Mouse (Mus musculus) lung, postnatal 0 days (tissue): Measurements from ENCODE around the gene Arhgap15. TPM values are rescaled to one million over a fixed set of nuclear protein-coding genes. Genes with fewer than 3 reads are reported as not detected.

Experiments used
- ATAC-seq: fragments of 200-750 bp; cut with Nextera tagmentation; 2 replicates; pipeline ENCODE4 v1.8.0; 2017; ENCODE audit warnings: moderate library complexity
- DNase-seq: peaks from one replicate; pipeline ENCODE4 v3.0.0-alpha.2; 2016; ENCODE audit warnings: low spot score
- H3K27ac ChIP-seq: fragments of 300-500 bp; sonication (generic); 2 replicates; pipeline ENCODE4 v1.5.1; 2014; ENCODE audit warnings: antibody characterized with exemption, mild to moderate bottlenecking, low read length, mixed read lengths
- H3K27me3 ChIP-seq: fragments of 300-500 bp; sonication (generic); replicated peaks from 2 replicates; pipeline ENCODE4 v1.6.1; 2014; ENCODE audit warnings: low read length, mixed read lengths; ENCODE audit not compliant: insufficient read depth
- H3K36me3 ChIP-seq: fragments of 300-500 bp; sonication (generic); 2 replicates; pipeline ENCODE4 v1.6.1; 2014; ENCODE audit warnings: low read length, mixed read lengths; ENCODE audit not compliant: insufficient read depth
- H3K4me1 ChIP-seq: fragments of 300-500 bp; sonication (generic); 2 replicates; pipeline ENCODE4 v1.6.1; 2014; ENCODE audit warnings: antibody characterized with exemption, low read depth, low read length, mixed read lengths; ENCODE audit not compliant: insufficient read depth
- H3K4me2 ChIP-seq: fragments of 300-500 bp; sonication (generic); replicated peaks from 2 replicates; pipeline ENCODE4 v1.6.1; 2014; ENCODE audit warnings: low read depth, mild to moderate bottlenecking, low read length, moderate library complexity, mixed read lengths
- H3K4me3 ChIP-seq: fragments of 300-500 bp; sonication (generic); 2 replicates; pipeline ENCODE4 v1.5.1; 2014; ENCODE audit warnings: low read depth, low read length
- H3K9ac ChIP-seq: fragments of 300-500 bp; sonication (generic); replicated peaks from 2 replicates; pipeline ENCODE4 v1.6.1; 2014; ENCODE audit warnings: low read depth, mild to moderate bottlenecking
- H3K9me3 ChIP-seq: fragments of 300-500 bp; sonication (generic); 2 replicates; pipeline ENCODE4 v1.6.1; 2016; ENCODE audit warnings: low read length, mixed read lengths
- CTCF ChIP-seq: IDR thresholded peaks from 2 replicates; pipeline ENCODE4 v1.5.1; 2016; ENCODE audit warnings: antibody characterized with exemption, mild to moderate bottlenecking
- EP300 ChIP-seq: IDR thresholded peaks from 2 replicates; pipeline ENCODE4 v1.6.1; 2016; ENCODE audit warnings: antibody characterized with exemption, mild to moderate bottlenecking, control low read depth
- WGBS: fragments of 180-500 bp; shearing (Covaris S2); extraction: QIAGEN DNeasy Blood & Tissue Kit; methylation state at CpG from one replicate; pipeline ENCODE4 v1.1.7; 2014; 5-methylcytosine and 5-hydroxymethylcytosine counted together
- polyA plus RNA-seq: library from polyadenylated mRNA; unstranded; fragments of >200 nt; fragmentation: Nextera tagmentation; extraction: Ambion mirVana; gene quantifications from 2 replicates; pipeline ENCODE4 v1.2.1, GENCODE M21; 2015

The Arhgap15 gene
- polyA plus RNA-seq, 1 experiment from 2014 or later: 1.5 TPM

DNA sequence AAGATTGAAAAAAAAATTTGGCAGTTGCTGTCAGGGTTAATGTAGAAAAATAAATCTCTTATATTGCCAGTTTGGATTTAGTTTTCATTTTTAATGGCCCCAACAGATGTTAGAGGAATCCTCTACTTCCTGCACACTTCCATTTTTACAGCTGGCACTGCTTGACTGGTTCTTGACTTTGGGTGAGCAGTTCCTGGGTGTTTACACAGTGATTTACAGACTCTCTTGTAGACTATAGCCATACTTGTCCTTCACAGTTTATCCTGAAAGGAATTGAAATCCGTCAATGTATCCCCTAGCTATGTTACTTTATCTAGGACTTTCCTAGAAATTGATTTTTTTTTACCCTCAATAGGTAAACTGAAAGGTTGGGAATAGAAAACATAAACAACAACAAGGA lies 261.6 kb downstream of the Arhgap15 start:
- Histone ChIP-seq H3K36me3 (no peaks in the 10 kb centered on the region), H3K9me3 (no peaks in the 10 kb centered on the region), H3K27ac (no peak overlapping the region), H3K9ac (no peak overlapping the region), H3K4me1 (no peaks in the 10 kb centered on the region), H3K4me2 (no peak overlapping the region), H3K4me3 (no peak overlapping the region), H3K27me3 (no peaks in the 10 kb centered on the region)
- DNase-seq (no peak), ATAC-seq (no peak)
- 43% methylated on average over 1 of the region's 1 CpGs for WGBS
- TF ChIP-seq CTCF (no peak), EP300 (no peak)

GRCm38 (mm10) chr2:44013388-44013787 lies 264.8 kb downstream of the Arhgap15 start:
- no peak overlapping the region for H3K4me3 ChIP-seq
- no peak for TF ChIP-seq EP300
- no peak for TF ChIP-seq CTCF
- 87% methylated on average over 5 of the region's 5 CpGs for WGBS
- H3K27me3 ChIP-seq: no peaks in the 10 kb centered on the region
- H3K4me1 ChIP-seq: no peaks in the 10 kb centered on the region
- no peak overlapping the region for H3K4me2 ChIP-seq
- H3K27ac ChIP-seq: no peak overlapping the region
- H3K9me3 ChIP-seq: no peaks in the 10 kb centered on the region
- H3K9ac ChIP-seq: no peak overlapping the region
- ATAC-seq (no peak), DNase-seq (no peak)
- no peaks in the 10 kb centered on the region for H3K36me3 ChIP-seq

DNA sequence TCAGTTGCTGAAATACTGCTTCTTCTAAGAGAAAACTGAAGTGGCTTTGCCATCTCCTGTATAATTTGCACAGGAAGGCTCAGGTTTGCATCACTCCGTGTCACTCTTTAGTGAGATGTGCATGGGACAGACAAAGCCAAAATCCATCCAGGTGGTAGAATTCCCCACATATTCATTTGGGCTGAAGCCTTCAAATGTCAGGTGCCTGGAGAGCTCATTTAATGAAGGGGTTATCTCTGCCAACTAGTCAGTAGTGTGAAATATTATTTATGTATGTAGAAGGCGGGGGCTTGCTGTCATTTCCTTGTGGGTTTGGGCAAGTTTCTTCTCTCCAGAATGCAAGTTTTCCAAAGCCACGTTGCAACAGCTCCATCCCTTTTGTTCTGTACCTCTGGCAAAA lies 268.1 kb downstream of the Arhgap15 start:
- Histone ChIP-seq H3K9me3 (no peaks in the 10 kb centered on the region), H3K9ac (no peak overlapping the region), H3K27ac (no peak overlapping the region), H3K4me2 (no peak overlapping the region), H3K4me1 (no peaks in the 10 kb centered on the region), H3K27me3 (no peaks in the 10 kb centered on the region), H3K4me3 (no peak overlapping the region), H3K36me3 (no peaks in the 10 kb centered on the region)
- ATAC-seq: no peak
- 75% methylated on average over 3 of the region's 3 CpGs for WGBS
- no peak for TF ChIP-seq EP300
- TF ChIP-seq CTCF: no peak
- DNase-seq: no peak

DNA sequence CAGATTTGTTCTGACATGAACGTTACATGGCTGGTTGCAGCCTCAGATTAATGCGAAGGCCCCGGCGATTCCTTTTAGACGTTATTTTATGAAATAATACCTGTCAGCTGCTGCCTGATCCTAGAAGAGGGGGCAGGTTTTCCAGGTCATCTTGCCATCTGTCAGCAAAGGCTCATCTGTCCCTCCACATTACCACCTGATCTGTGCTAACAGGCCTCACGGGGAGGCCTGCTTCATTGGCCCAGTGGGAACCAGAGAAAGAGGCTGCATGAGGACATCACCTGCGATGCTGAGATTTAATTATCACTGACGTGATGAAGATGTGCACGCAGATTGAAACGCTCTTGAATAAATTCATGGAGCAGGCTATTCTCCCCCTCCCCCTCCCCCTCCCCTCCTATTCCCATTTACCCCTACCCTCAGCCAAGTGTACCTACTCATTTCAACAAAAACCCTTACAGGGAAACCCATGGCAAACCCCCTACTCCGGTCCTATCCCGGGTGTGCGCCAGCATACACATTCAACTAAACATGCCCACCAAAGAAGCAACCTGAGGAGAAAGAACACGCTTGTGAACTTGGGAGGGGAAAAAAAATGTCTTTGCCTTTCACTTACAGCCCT lies 268.9 kb downstream of the Arhgap15 start:
- no peak for DNase-seq
- TF ChIP-seq CTCF: no peak
- TF ChIP-seq EP300: no peak
- Histone ChIP-seq H3K4me3 (no peak overlapping the region), H3K9me3 (no peaks in the 10 kb centered on the region), H3K27me3 (no peaks in the 10 kb centered on the region), H3K4me1 (no peaks in the 10 kb centered on the region), H3K9ac (no peak overlapping the region), H3K36me3 (no peaks in the 10 kb centered on the region), H3K4me2 (no peak overlapping the region), H3K27ac (no peak overlapping the region)
- ATAC-seq: no peak
- WGBS: 90% methylated on average over 14 of the region's 14 CpGs

- H3K27ac ChIP-seq: no peak overlapping the region
- H3K4me3 ChIP-seq: no peak overlapping the region
- H3K36me3 ChIP-seq: no peaks in the 10 kb centered on the region
- no peaks in the 10 kb centered on the region for H3K9me3 ChIP-seq
- no peak overlapping the region for H3K4me2 ChIP-seq
- no peak for DNase-seq
- no peaks in the 10 kb centered on the region for H3K27me3 ChIP-seq
- H3K4me1 ChIP-seq: no peaks in the 10 kb centered on the region
- H3K9ac ChIP-seq: no peak overlapping the region
- WGBS: 90% methylated on average over 10 of the region's 10 CpGs
- no peak for ATAC-seq
- TF ChIP-seq CTCF (no peak), EP300 (no peak)
Observed at GRCm38 (mm10) chr2:44018033-44018432, 269.4 kb downstream of the Arhgap15 start.

DNA sequence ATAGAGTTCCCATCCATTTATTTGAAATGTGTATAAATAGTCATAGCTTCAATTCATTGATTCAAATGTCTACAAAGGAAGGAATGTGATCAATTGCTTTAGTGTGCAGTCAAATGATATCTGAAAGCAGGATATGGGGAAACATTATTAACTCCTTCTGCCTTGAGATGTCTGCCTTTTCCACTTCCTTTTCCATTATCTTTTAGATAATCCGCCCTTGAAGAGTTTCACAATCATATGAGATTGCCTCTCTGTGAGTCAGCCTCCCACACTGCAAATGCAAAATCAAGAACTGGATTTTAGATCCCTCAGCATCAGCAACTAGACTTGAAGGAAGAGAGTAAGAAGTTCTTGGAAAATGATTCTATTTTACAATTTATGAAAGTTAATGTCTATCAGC lies 276.1 kb downstream of the Arhgap15 start:
- H3K4me1 ChIP-seq: no peaks in the 10 kb centered on the region
- 38% methylated on average over 1 of the region's 1 CpGs for WGBS

More for the DNA sequence above, 276.1 kb downstream of the Arhgap15 start:
- Histone ChIP-seq H3K36me3 (no peaks in the 10 kb centered on the region), H3K4me3 (no peak overlapping the region), H3K9me3 (no peaks in the 10 kb centered on the region), H3K27ac (no peak overlapping the region), H3K27me3 (no peaks in the 10 kb centered on the region), H3K4me2 (no peak overlapping the region), H3K9ac (no peak overlapping the region)
- DNase-seq (no peak), ATAC-seq (no peak)
- TF ChIP-seq CTCF (no peak), EP300 (no peak)
